Mouse (Mus musculus) spleen, postnatal 4 days (tissue): Measurements from ENCODE around the gene Atp2a1.
"Not testable (repeated sequence)": the region's sequence is repeated elsewhere in the genome, so short reads cannot be mapped to it uniquely, and the experiment has no call there.

Source experiments
- DNase-seq, 2 experiments: peaks; one replicate each; pipeline ENCODE4 v3.0.0; 2022; ENCODE audit warnings: low spot score in 2 of 2

The Atp2a1 gene

GRCm38 (mm10) chr7:126463004-126463403, at the start of gene Atp2a1:
TSS of gene Atp2a1 (minus strand) at chr7:126463108.
- DNase-seq = peak in 1 of 2 experiments; percentile 61

DNA sequence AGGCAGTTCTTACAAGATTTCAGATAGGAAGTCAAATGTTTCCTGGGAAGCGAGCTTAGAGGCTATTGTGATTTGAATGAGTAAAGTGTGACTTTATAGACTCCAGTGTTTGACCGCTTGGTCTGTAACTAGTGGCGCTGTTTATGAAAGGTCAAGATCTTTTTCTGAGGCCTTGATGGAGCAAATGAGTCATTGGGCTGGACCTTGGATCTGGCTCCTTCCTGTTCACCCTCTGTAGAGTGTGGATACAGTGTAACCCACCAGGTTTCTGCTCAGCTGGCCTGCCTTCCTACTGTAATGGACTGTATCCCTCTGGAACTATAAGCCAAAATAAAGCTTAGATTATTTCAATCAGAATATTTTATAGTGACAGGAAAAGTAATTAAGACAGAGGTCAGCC, 48.4 kb upstream of the Atp2a1 start:
- DNase-seq = no peak

DNA sequence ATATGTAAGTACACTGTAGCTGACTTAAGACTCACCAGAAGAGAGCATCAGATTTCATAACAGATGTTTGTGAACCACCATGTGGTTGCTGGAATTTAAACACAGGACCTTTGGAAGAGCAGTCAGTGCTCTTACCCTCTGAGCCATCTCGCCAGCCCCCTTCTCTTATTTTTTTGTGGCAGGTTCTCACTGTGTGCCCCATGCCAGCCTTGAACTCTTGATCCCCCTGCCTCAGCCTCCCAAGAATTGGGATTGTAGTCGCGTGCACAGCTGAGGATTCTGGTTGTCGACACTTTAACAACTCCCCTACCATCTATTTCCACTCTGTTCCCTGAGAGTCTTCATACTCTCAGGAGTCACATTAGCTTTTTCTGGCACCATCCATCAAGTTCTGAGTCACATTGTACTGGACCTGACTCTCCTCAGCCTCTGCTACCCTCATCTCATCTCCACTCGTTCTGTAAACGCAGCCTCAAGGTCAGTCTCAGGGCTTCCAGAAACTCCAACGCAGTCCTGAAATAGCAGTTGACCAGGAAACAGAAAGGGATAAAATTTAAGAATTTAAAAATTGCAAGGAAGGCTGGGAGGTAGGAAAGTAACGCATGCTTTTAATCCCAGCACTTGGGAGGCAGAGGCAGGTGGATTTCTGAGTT, 44.3 kb upstream of the Atp2a1 start:
- DNase-seq = no peak

DNA sequence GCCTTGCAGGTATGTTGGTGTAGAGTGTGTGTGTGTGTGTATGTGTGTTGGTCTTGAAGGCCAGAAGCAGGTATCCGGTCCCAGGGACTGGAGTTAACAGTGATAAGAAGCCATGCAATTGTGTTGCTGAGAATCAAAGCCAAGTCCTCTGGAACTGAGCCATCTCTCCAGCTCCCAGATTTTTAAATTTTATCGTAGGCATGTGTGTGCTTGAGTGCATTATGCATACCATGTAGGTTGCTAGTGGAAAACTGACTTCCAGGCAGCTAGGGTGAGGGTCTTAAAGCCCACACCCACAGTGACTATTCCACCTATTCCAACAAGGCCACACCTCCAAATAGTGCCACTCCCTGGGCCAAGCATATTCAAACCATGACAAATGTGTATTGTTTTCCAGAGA, 42.0 kb upstream of the Atp2a1 start:
- no peak for DNase-seq

GRCm38 (mm10) chr7:126503273-126503878, 40.5 kb upstream of the Atp2a1 start, which contains the start of gene Atxn2l:
TSS of gene Atxn2l (minus strand) at chr7:126503437.
- DNase-seq = peak; percentile 99

GRCm38 (mm10) chr7:126502751-126503150, 39.8 kb upstream of the Atp2a1 start:
- no peak for DNase-seq

DNA sequence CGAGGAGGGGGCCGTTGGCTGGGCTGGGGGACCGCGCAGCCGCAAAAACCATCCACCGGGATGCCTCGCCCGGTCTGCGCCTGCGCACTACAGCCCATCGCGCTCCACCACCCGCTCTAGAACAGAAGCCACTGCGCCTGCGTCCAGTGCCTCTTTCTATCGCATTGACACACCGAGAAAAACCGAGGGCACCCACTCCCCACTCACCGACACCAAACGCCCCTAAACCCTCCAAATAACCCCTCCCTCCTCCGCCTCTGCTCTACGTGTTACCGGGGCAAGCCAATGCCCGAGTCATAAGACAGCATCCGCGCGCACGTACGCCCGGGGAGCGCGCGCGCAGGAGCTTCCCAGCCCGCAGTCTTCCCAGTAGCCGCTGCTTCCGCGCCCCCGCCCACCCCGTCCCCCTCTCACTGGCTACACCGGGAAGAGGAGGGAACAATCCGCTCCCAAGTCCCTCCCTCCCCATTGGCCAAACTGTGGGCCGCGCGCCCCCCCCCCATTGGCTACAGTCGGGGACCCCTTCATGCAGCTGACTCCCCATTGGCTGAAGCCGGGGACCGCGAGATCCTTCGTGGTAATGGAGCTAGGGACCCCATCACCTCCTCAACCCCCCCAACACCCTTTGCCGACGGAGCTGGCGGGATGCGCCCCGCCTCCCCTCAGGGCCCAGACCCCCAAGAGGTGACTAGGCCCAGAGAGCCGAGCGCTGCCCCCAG, 39.3 kb upstream of the Atp2a1 start:
- peak; percentile 88 to 96 for DNase-seq

- no peak for DNase-seq
Observed at GRCm38 (mm10) chr7:126501684-126502022, 38.7 kb upstream of the Atp2a1 start.

- no peak for DNase-seq
Observed at GRCm38 (mm10) chr7:126499416-126499815, 36.5 kb upstream of the Atp2a1 start.

DNA sequence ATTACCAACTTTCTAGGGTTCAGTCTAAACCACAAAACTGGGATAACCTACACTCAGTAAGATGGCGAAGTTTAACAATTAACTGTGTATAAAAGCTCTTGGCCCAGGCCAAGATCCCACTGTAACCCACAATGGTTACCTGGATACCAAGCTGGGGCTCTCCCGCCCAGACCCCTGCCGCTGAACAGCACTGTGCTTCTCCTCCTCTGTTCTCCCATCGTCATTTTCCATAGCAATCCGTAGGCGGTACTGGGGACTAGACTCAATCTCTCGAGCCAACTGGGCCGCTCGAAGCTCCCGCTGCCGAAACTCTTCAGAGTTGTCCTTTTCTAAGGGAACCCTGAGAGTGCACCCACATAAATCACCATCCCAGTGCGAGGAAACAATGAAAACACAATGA, 35.1 kb upstream of the Atp2a1 start:
- DNase-seq = no peak

GRCm38 (mm10) chr7:126496475-126496874, 33.6 kb upstream of the Atp2a1 start:
- no peak for DNase-seq

DNA sequence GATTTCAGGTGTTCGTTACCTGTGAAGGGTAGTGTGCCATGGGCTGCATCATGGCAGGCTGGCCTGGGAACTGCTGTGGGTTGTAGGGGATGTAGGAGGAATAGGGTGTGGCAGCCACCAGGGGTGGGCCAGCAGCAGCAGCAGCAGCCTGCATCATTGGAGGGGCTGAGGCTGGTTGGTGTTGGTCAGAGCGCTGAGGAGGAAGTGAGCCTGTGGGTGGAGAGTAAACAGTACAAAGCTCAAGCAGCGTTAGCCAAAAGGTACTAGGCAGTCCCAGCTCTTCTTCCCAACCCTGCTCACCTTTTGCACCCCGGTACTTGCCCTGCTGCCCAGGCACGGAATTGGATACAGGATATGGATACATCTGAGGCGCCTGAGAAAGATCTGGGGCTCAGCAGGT, 31.2 kb upstream of the Atp2a1 start:
- DNase-seq = no peak

- no peak for DNase-seq
Observed at GRCm38 (mm10) chr7:126491973-126492372, 29.1 kb upstream of the Atp2a1 start.

DNA sequence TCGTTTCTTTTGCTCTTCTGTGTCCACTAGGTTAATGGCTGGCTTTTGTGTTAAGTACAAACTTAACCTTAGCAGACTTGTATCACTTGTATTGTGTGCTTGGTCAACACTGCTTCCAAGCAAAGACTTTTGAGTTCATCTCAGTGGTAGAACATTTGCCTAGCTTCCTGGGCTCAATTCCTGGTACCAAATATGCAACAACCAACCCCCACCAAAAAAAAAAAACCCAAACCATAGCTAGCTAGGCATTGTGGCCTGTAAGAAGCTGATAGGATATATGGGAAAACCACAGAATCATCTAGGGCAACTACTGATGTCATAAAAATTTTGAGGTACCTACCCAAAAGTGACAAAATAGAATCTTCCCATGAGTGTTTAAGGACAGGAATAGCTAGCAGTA, 28.1 kb upstream of the Atp2a1 start:
- DNase-seq = no peak

GRCm38 (mm10) chr7:126487617-126488385, 24.9 kb upstream of the Atp2a1 start:
- not testable (repeated sequence) for DNase-seq

DNA sequence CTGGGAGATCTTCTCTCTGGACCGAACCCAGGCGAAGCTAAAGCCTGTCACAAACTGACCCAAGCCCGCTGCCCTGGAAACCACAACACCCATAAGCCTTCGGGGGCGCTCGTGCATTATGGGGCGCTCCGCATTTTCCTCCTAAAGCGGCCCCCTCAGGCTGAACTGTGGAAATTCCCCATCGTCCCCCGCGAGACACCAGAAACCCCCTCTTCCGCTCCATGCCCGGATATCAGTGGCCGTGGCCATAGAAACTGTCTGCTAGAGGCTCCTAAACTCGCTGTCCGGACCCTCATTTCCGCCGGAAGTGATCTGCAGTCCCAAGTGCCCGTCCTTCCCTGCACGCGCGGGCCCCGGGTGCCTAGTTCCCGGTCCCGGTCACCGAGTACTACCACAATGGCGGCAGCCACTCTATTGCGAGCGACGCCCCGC, 24.2 kb upstream of the Atp2a1 start, which contains the start of gene Tufm:
Tufm (plus strand) TSS at position 310 of the 432 bp plus-strand sequence.
- DNase-seq = peak; percentile 91 to 93

GRCm38 (mm10) chr7:126482392-126482871, 19.5 kb upstream of the Atp2a1 start:
- DNase-seq = peak; percentile 72 to 74

- DNase-seq = no peak
Observed at GRCm38 (mm10) chr7:126481699-126482098, 18.8 kb upstream of the Atp2a1 start.

GRCm38 (mm10) chr7:126474993-126475581, 12.2 kb upstream of the Atp2a1 start, which contains the start of gene Sh2b1:
TSS of gene Sh2b1 (minus strand) at chr7:126475424.
- peak; percentile 86 to 93 for DNase-seq

DNA sequence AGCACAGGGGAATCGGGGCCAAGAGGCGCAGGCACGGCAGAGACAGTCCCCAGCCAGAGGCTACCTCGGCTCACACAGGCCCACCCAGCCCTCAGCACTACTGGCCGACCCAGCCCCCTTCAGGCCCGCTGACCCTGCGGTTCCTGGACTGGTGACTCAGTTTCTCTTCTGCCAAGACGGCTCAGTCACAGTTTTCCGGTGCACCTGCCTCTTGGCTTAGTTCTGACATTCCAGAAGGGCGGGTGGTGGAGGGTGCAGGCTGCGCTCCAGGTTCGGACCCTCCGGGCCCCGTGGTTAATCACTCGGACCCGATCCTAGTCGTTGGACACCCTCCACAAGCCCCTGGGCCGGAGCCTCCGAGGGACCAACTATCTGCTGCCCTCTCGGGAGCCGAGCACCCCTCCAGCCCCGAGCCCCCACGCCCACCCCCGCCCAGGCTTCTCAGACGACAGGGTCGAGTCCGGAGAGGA, 11.6 kb upstream of the Atp2a1 start:
- DNase-seq = peak in 1 of 2 experiments; percentile 79

DNA sequence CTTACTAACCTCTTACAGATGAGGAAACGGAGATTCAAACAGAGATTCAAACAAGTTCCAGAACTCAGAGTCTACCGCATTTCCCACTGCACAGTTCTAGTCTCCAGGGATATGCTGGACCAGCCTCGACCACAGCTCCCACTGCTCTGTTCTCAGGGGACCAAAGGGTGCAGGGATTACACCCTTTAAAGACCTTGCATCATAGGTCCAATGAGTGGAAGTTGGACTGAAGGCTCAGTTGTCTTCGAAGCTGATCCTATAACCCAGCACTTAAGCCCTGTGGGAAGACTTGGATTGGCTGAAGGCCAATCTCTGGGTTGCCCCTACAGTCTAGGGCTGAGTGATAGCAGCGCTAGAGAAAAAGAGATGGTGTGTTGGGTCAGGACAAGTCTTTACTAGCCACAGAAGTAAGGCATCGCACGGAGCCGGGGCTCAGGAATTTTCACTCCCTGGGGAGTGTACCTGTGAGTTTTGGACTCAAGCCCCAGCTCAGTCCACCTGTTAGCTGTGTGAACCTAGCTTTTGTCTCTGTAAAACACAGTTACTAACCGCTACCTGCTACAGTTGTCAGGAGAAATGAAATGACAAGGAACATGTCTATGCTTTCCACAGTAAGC, 10.7 kb upstream of the Atp2a1 start:
- peak in 1 of 2 experiments; percentile 58 for DNase-seq
